In the genomic region with DNA sequence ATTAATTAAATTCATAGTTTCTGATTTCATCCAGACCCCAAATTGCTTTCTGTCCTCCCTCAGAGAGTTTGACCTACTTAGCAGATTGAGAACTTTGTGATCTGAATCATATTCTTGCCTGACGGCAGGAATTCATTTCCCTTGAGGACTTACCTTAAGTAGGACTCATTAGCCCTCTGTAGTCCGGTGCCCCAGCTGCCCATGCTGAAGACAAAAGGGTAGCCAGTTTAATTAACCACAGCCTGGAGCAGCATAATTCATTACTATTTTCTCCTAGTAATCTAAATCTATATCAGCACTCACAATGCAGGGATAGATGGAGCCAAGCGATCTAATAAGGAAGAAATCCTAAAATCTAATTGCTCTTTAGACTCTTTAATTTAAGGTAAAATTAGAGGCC, we compare ENCODE assay signal across 21 mouse cellular contexts.
DNase-seq lines count a peak whose midpoint lies in the region; ATAC-seq lines count a peak whose summit lies in the region.
"Had no signal": no experiment of that assay in that cellular context is flagged by ENCODE, and none has a peak within 500 bp of the region (broad histone marks: within the 10 kb centered on the region; RNA-seq: fewer than 3 reads in every experiment).

No protein-coding gene starts in this region.

- H3K27me3 ChIP-seq in midbrain, embryonic 12.5 days, result no peaks in the 10 kb centered on the region
- no peaks in the 10 kb centered on the region for H3K27me3 ChIP-seq in midbrain, embryonic 10.5 days (ENCODE audit: low read depth, poor library complexity, severe bottlenecking)
- H3K27me3 ChIP-seq: heart, embryonic 13.5 days had no signal

- 47% methylated on average over 3 of the region's 3 CpGs for WGBS in midbrain, embryonic 12.5 days
- WGBS in midbrain, embryonic 10.5 days, result 74% methylated on average over 3 of the region's 3 CpGs

- H3K4me1 ChIP-seq in midbrain, embryonic 12.5 days, result no peaks in the 10 kb centered on the region
- no peaks in the 10 kb centered on the region for H3K4me1 ChIP-seq in midbrain, embryonic 10.5 days
- H3K4me1 ChIP-seq: heart, embryonic 13.5 days; limb, embryonic 10.5 days had no signal

- no peak overlapping the region for H3K4me3 ChIP-seq in midbrain, embryonic 12.5 days
- no peak overlapping the region for H3K4me3 ChIP-seq in midbrain, embryonic 10.5 days
- H3K4me3 ChIP-seq: gastrocnemius, adult 2 months; heart, embryonic 13.5 days; layer of hippocampus, adult 2 months; limb, embryonic 10.5 days had no signal

- ATAC-seq in midbrain, embryonic 12.5 days (ENCODE audit: low FRiP score, low read depth), result peak; percentile 73
- ATAC-seq: forebrain, postnatal 0 days had no signal

- H3K9ac ChIP-seq in midbrain, embryonic 12.5 days (replicated peaks), result no peak overlapping the region
- H3K9ac ChIP-seq: forebrain, postnatal 0 days; heart, embryonic 13.5 days had no signal

- DNase-seq in embryo, embryonic 11 days, result peak; percentile 5
- no peak for DNase-seq in embryo, embryonic 9.5 days (ENCODE audit: extremely low spot score)
- DNase-seq in midbrain, embryonic 10.5 days (ENCODE audit: low spot score), result no peak
- DNase-seq in cerebellum, adult 9-11 months, result peak; percentile 23
- peak; percentile 84 for DNase-seq in retina, postnatal 1 day
- no peak for DNase-seq in urinary bladder, postnatal 10 days (ENCODE audit: low spot score)
- DNase-seq: adrenal gland, postnatal 10 days; B cell, adult 2 months; forebrain, postnatal 0 days; gastrocnemius, adult 2 months; heart, postnatal 4 days; kidney, adult 11 months; kidney, postnatal 10 days; lung, adult 2 months; lung, postnatal 36 days; thymus, postnatal 4 days had no signal

- no peaks in the 10 kb centered on the region for H3K36me3 ChIP-seq in midbrain, embryonic 12.5 days
- H3K36me3 ChIP-seq in midbrain, embryonic 10.5 days, result no peaks in the 10 kb centered on the region
- H3K36me3 ChIP-seq: heart, embryonic 13.5 days; limb, embryonic 10.5 days had no signal

- H3K27ac ChIP-seq in midbrain, embryonic 12.5 days (replicated peaks), result no peak overlapping the region
- no peak overlapping the region for H3K27ac ChIP-seq in midbrain, embryonic 10.5 days (replicated peaks)
- H3K27ac ChIP-seq: gastrocnemius, adult 2 months; heart, embryonic 13.5 days; layer of hippocampus, adult 2 months; limb, embryonic 10.5 days had no signal

- H3K4me2 ChIP-seq in midbrain, embryonic 12.5 days (replicated peaks), result no peak overlapping the region
- H3K4me2 ChIP-seq: heart, embryonic 13.5 days; liver, embryonic 11.5 days had no signal

- no peaks in the 10 kb centered on the region for H3K9me3 ChIP-seq in midbrain, embryonic 12.5 days
- no peaks in the 10 kb centered on the region for H3K9me3 ChIP-seq in midbrain, embryonic 10.5 days (replicated peaks)
- H3K9me3 ChIP-seq: heart, embryonic 13.5 days; limb, embryonic 10.5 days had no signal

Comparison
In these comparisons a context has a peak if more than half of its experiments do, and no peak if none do; other contexts are left out.
1. DNase-seq: peak in embryo, embryonic 11 days (single experiment), cerebellum, adult 9-11 months (single experiment) and retina, postnatal 1 day (single experiment); none in embryo, embryonic 9.5 days (single experiment), midbrain, embryonic 10.5 days (single experiment) and urinary bladder, postnatal 10 days (single experiment).